Mouse (Mus musculus) forebrain, embryonic 16.5 days (tissue): ENCODE data around the gene Glt28d2. TPM values are rescaled to one million over a fixed set of nuclear protein-coding genes. Genes with fewer than 3 reads are reported as not detected.

Experiments
- ATAC-seq: fragments of 200-750 bp; cut with Nextera tagmentation; 2 replicates; pipeline ENCODE4 v1.8.0; 2017; ENCODE audit warnings: mild to moderate bottlenecking, moderate library complexity
- H3K27ac ChIP-seq: fragments of 300-500 bp; sonication (generic); 2 replicates; pipeline ENCODE4 v1.5.1; 2014; ENCODE audit warnings: low read length, control low read depth
- H3K27me3 ChIP-seq: fragments of 300-500 bp; sonication (generic); replicated peaks from 2 replicates; pipeline ENCODE4 v1.6.1; 2014; ENCODE audit warnings: low read length; ENCODE audit not compliant: control insufficient read depth, insufficient read depth
- H3K36me3 ChIP-seq: fragments of 300-500 bp; sonication (generic); 2 replicates; pipeline ENCODE4 v1.6.1; 2014; ENCODE audit not compliant: control insufficient read depth, insufficient read depth
- H3K4me1 ChIP-seq: fragments of 300-500 bp; sonication (generic); replicated peaks from 2 replicates; pipeline ENCODE4 v1.6.1; 2014; ENCODE audit warnings: low read length; ENCODE audit not compliant: control insufficient read depth, insufficient read depth
- H3K4me2 ChIP-seq: fragments of 300-500 bp; sonication (generic); 2 replicates; pipeline ENCODE4 v1.6.1; 2014; ENCODE audit warnings: mild to moderate bottlenecking, low read length, control low read depth
- H3K4me3 ChIP-seq: fragments of 300-500 bp; sonication (generic); replicated peaks from 2 replicates; pipeline ENCODE4 v1.5.1; 2014; ENCODE audit warnings: mild to moderate bottlenecking, low read length, control low read depth
- H3K9ac ChIP-seq: fragments of 300-500 bp; sonication (generic); replicated peaks from 2 replicates; pipeline ENCODE4 v1.6.1; 2014; ENCODE audit warnings: low read depth, low read length, control low read depth
- H3K9me3 ChIP-seq: fragments of 300-500 bp; sonication (generic); 2 replicates; pipeline ENCODE4 v1.6.1; 2016; ENCODE audit warnings: low read length; ENCODE audit not compliant: control insufficient read depth
- WGBS: fragments of 180-500 bp; shearing (Covaris S2); extraction: QIAGEN DNeasy Blood & Tissue Kit; methylation state at CpG from one replicate; pipeline ENCODE4 v1.1.7; 2014; 5-methylcytosine and 5-hydroxymethylcytosine counted together
- polyA plus RNA-seq: library from polyadenylated mRNA; unstranded; fragments of >200 nt; fragmentation: Nextera tagmentation; extraction: Ambion mirVana; gene quantifications from 2 replicates; pipeline ENCODE4 v1.2.1, GENCODE M21; 2015

Glt28d2 gene
- 1.3 and 2.1 TPM in 2 replicates for polyA plus RNA-seq

DNA sequence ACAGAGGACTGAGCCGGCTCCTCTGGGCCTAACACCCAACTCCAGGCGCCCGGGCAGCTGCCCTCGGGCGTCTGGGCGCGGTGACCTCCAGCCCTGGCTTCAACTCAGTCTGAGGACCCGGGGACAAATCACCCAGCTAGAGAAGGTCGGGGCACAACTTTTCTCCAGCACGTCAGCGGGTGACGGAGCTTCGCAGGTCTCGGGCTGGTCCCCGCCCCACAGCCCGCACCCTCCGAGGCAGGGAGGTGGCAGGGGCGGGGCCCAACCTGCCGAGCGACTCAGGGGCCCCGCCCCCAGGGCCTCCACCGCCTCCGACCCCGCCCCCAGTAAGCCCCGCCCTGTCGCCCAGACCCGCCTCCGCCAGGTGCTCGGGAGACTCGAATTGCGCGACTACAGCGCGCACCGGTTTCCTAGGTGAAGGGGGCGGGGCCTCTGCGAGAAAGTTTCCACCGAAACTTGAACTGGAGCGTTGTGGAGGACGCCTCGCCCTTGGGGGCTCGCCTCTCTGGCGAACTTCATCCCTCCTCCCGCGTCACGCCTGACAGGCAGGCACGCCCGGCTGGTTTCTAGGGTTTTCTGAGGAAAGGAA, at the start of gene Glt28d2, which contains the start of gene Gm37240:
TSS of gene Glt28d2 (minus strand) at position 278 of the 589 bp plus-strand sequence.
TSS of gene Gm37240 (minus strand) at position 280 of the 589 bp plus-strand sequence.
- Histone ChIP-seq H3K9me3 (no peaks in the 10 kb centered on the region), H3K9ac (peak within 1 kb of the TSS; percentile 49), H3K27ac (no peak within 1 kb of the TSS), H3K36me3 (no peaks in the 10 kb centered on the region), H3K4me1 (peaks cover 18% of the 10 kb centered on the region), H3K4me3 (peak within 1 kb of the TSS; percentile 61), H3K4me2 (peak within 1 kb of the TSS; percentile 98), H3K27me3 (0 out of 2 replicates have a peak, but pooled peaks cover 8% of the 10 kb centered on the region)
- under 1% methylated on average over 48 of the region's 48 CpGs for WGBS
- peak; percentile 85 for ATAC-seq

DNA sequence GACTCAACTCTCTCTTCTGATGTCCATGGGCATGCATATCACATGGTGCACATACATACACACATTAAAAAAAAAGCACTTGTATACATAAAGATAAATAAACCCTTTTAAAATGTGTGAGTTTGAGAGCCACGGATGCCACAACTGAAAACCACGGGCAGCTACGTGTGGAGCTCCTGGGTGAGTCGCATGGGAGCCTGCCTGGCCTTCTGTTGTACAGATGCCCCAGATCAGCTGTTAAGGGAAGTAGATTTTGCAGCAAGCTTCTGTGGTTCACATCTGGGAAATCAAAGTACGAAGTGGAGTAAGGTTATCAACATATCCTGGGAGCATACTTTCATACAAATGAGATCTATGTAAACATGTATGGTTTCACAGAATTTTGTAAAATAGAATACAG, 46.3 kb upstream of the Glt28d2 start:
- H3K27me3 ChIP-seq: no peaks in the 10 kb centered on the region
- no peak overlapping the region for H3K9ac ChIP-seq
- H3K4me3 ChIP-seq: no peak overlapping the region
- H3K4me1 ChIP-seq: no peaks in the 10 kb centered on the region
- no peak for ATAC-seq
- WGBS: 91% methylated on average over 5 of the region's 5 CpGs
- no peak overlapping the region for H3K4me2 ChIP-seq
- H3K9me3 ChIP-seq: no peaks in the 10 kb centered on the region
- H3K36me3 ChIP-seq: no peaks in the 10 kb centered on the region
- no peak overlapping the region for H3K27ac ChIP-seq

DNA sequence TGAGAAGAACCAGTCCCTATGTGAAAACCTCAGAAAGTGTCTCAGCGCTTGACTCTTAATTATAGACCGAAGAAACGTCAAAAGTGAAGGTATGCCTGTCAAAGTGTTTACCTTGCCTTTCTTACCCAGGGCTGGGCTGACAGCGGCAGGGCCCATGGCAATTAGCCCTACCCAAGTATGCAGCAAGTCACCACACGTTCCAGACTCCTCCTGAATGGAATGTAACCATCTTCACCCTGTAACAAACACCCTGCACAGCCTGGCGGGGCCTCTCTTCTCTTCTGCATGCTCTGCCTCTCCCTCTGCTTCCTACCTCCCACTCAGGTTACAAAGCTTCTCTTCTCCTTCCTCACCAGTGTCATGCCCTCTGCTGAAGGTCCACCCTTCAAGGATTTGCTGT, 44.5 kb upstream of the Glt28d2 start:
- Histone ChIP-seq H3K4me1 (no peaks in the 10 kb centered on the region), H3K36me3 (no peaks in the 10 kb centered on the region), H3K9ac (no peak overlapping the region), H3K27me3 (no peaks in the 10 kb centered on the region), H3K4me2 (no peak overlapping the region), H3K27ac (no peak overlapping the region), H3K9me3 (no peaks in the 10 kb centered on the region), H3K4me3 (no peak overlapping the region)
- 85% methylated on average over 6 of the region's 6 CpGs for WGBS
- ATAC-seq: no peak

DNA sequence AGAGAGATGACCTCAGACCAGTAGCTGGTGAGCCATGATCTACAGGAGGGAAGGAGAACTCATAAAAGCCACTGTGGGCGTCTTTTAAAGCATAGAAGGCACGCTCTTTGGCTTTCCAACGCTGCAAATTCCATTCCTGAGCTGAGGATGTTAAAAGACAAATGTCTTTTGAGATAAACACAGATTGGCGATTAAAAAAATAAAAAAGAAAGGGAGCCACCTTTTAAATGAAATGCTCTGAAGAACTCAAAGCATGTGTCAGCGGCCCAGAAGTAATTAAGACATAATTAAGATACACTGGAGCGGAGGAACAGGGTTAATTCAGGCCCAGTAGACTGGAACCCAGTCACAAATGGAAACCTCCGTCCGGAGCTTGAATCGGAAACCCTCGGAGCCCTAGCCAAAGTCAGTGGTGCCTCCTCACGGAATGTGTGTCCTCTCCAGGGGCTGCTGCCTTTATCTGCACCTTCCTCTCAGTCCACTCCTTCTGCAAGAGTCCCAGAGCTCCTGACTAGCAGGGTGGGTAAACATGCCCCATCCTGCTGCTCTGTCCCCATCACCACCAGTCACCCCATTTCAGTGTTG, 43.4 kb upstream of the Glt28d2 start:
- 22% methylated on average over 11 of the region's 11 CpGs for WGBS

DNA sequence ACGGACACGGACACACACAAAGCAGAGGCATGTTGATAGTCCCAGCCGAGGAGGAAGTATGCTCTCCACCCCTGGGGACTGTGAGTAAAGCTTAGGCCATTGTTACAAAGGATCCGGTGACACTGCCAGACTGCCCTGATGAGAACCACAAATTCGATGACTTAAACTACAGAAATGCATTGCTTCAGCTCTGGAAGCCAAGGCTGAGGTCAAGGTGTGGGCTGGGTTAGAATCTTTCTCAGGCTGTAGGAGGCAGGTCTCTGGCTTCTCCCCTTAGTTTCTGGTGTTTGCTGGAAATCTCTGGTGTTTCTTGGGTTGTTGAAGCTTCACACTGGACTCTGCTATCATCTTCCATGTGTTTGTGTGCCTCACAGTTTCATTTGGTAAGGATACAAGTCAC, 42.4 kb upstream of the Glt28d2 start:
- Histone ChIP-seq H3K36me3 (no peaks in the 10 kb centered on the region), H3K27me3 (no peaks in the 10 kb centered on the region), H3K4me2 (no peak overlapping the region), H3K4me1 (no peaks in the 10 kb centered on the region), H3K9me3 (no peaks in the 10 kb centered on the region), H3K27ac (no peak overlapping the region), H3K4me3 (no peak overlapping the region), H3K9ac (no peak overlapping the region)
- 89% methylated on average over 5 of the region's 5 CpGs for WGBS
- ATAC-seq: no peak

More for the DNA sequence above, 43.4 kb upstream of the Glt28d2 start:
- no peak overlapping the region for H3K4me3 ChIP-seq
- no peaks in the 10 kb centered on the region for H3K9me3 ChIP-seq
- no peak overlapping the region for H3K4me2 ChIP-seq
- H3K4me1 ChIP-seq: no peaks in the 10 kb centered on the region
- H3K27me3 ChIP-seq: no peaks in the 10 kb centered on the region
- ATAC-seq: no peak
- no peak overlapping the region for H3K9ac ChIP-seq
- no peak overlapping the region for H3K27ac ChIP-seq
- H3K36me3 ChIP-seq: no peaks in the 10 kb centered on the region

- no peaks in the 10 kb centered on the region for H3K9me3 ChIP-seq
- H3K4me1 ChIP-seq: no peaks in the 10 kb centered on the region; the same call in 1 of the 2 replicates
- no peak overlapping the region for H3K4me2 ChIP-seq
- peak; percentile 47; the same call in 1 of the 2 replicates for ATAC-seq
- H3K36me3 ChIP-seq: no peaks in the 10 kb centered on the region
- H3K4me3 ChIP-seq: no peak overlapping the region
- no peak overlapping the region for H3K9ac ChIP-seq
- H3K27me3 ChIP-seq: no peaks in the 10 kb centered on the region
- no peak overlapping the region for H3K27ac ChIP-seq
- WGBS: 61% methylated on average over 5 of the region's 5 CpGs
These were observed 40.9 kb upstream of the Glt28d2 start for GRCm38 (mm10) chr3:85928140-85928611.

GRCm38 (mm10) chr3:85927296-85927695, 40.0 kb upstream of the Glt28d2 start:
- WGBS: 85% methylated on average over 9 of the region's 9 CpGs
- Histone ChIP-seq H3K4me1 (no peaks in the 10 kb centered on the region; the same call in 1 of the 2 replicates), H3K9me3 (no peaks in the 10 kb centered on the region), H3K4me2 (no peak overlapping the region), H3K4me3 (no peak overlapping the region), H3K9ac (no peak overlapping the region), H3K36me3 (no peaks in the 10 kb centered on the region), H3K27me3 (no peaks in the 10 kb centered on the region), H3K27ac (no peak overlapping the region)
- ATAC-seq: no peak

DNA sequence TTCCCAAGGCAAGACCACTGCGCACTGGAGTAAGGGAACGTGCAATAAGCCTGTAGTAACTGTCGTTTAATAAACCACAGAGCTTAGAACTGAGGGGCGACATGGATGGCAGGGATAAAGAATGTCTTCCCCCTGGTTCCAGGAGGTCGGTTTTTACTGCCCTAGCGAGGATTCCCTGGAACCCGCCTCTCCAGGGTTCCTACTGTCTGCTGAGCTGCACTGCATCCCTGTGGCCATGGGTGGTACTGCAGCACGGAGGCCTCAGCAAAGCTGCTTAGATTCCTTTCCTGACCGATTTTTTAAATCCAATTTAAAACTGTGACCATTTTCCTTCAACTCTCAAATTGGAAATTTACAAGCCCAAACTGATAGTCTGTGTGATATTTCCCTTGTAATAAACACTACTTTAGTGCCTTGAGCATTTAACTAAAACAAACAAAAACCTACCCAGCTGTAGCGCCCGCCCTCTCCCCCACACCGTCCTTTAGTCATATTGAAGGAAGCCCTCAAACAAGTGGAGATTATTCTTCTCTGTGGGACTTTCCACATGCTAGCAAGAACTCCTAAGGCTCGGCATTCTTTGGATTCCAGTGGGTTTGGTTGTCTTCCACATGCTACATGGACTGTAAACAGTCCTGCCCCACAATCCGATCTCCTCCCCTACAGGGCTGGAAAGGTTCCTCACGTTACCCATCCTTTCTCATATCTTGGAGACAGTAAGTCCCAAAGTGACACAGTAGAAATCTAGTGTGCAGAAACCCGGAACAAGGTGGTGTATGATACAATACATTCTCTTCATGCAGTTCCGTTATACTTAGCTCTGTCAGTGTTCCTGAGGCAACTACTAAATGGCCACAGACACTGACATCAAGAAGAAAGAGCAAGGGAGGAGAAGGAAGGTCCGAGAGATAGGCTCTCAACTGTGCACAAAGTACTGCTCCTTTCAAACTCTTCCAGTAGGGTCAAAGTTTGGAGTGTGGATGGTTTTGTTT, 36.9 kb upstream of the Glt28d2 start:
- 49% methylated on average over 18 of the region's 18 CpGs for WGBS
- Histone ChIP-seq H3K36me3 (no peaks in the 10 kb centered on the region), H3K4me1 (no peaks in the 10 kb centered on the region; the same call in 1 of the 2 replicates), H3K9me3 (no peaks in the 10 kb centered on the region), H3K27ac (no peak overlapping the region), H3K27me3 (no peaks in the 10 kb centered on the region), H3K4me2 (0 out of 2 replicates have a peak overlapping the region, but pooled peaks have one; percentile 22), H3K9ac (no peak overlapping the region; the same call in 1 of the 2 replicates), H3K4me3 (no peak overlapping the region)
- peak; percentile 73 for ATAC-seq

DNA sequence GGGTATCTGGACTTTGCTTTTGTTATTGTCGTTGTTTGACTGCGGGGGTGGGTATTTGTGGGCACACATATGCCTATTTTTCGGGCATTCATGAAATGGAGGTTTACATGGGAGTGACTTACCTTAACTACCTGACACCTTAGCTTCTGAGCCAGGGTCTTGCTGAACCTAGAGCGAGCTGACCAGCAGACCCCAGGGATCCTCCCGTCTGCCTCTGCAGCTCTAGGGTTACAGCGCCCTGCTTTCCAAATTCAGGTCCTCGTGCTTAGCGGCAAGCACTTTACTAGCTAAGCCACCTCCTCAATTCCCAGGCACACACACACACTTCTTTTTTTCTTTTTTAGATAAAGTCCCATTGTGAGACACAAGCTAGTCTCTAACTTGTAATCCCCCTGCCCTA, 36.0 kb upstream of the Glt28d2 start:
- Histone ChIP-seq H3K27me3 (no peaks in the 10 kb centered on the region), H3K4me1 (no peaks in the 10 kb centered on the region; the same call in 1 of the 2 replicates), H3K36me3 (no peaks in the 10 kb centered on the region), H3K4me3 (no peak overlapping the region), H3K9me3 (no peaks in the 10 kb centered on the region), H3K27ac (no peak overlapping the region), H3K9ac (no peak overlapping the region), H3K4me2 (no peak overlapping the region)
- no peak for ATAC-seq
- 73% methylated on average over 8 of the region's 8 CpGs for WGBS
